Mouse (Mus musculus): ENCODE measurements around the gene Mia2.

The Mia2 gene

DNA sequence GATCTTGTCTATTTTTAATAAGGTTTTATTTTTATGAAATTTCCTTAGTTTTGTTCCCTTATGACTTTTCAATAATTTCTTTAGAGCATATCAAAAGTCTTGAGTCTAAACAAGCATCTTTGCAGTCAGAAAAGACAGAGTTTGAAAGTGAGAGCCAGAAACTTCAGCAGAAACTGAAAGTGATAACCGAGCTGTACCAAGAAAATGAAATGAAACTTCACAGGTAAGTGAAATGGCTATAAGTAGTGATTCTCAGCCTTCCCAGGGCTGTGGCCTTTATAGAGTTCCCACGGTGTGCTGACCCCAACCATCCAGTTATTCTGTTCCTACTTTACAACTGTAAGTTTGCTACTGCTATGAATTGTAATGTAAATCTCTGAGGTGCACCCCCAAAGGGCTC, 67.2 kb downstream of the Mia2 start:
- DNase-seq (ENCODE audit: low spot score in 2 of 2), result no peak

DNA sequence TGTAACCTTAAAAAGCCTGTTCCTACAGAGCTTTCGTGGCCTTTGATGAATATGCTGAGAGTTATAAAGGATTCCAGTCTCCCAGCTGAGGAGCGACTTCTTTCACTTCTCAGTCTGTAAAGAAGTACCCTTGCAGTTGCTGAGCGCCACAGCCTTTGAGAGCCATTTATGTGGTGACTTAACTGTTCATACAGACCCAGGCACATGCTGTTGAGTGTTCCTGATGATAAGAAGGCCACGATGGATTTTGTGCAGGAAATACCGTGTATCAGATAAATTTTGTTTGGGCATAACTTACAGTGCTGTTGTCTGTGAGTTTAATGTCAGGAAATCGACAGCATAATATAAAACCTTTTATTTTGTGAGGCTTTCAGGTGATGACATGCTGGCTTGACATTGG, 68.9 kb downstream of the Mia2 start:
- no peak for DNase-seq (ENCODE audit: low spot score in 2 of 2)

DNA sequence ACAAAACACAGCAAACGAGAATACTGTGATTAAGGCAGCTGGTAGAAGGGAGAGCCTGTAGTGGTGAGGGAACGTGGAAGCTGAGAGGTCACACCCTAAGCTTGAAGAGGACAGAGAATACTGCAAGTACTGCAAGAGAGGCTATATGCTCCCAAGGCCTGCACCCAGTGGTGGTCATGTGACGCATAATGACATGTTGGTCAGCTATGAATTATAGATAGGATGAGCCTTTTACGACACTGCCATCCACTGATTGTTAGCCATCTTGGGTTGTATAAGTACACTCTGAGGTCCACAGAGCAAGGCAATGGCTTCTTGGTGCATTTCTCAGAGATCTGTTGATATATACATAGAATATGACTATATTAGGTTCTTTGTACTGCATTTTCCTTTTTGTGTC, 71.0 kb downstream of the Mia2 start:
- no peak for DNase-seq (ENCODE audit: low spot score in 2 of 2)

GRCm38 (mm10) chr12:59169935-59170334, 74.3 kb downstream of the Mia2 start:
- DNase-seq (ENCODE audit: low spot score in 2 of 2), result no peak

GRCm38 (mm10) chr12:59177814-59178213, 82.2 kb downstream of the Mia2 start:
- no peak for DNase-seq (ENCODE audit: low spot score in 2 of 2)

GRCm38 (mm10) chr12:59188086-59188682, 92.6 kb downstream of the Mia2 start:
- DNase-seq (ENCODE audit: low spot score in 2 of 2), result no peak

GRCm38 (mm10) chr12:59193637-59194036, 98.0 kb downstream of the Mia2 start:
- no peak for DNase-seq (ENCODE audit: low spot score in 2 of 2)

DNA sequence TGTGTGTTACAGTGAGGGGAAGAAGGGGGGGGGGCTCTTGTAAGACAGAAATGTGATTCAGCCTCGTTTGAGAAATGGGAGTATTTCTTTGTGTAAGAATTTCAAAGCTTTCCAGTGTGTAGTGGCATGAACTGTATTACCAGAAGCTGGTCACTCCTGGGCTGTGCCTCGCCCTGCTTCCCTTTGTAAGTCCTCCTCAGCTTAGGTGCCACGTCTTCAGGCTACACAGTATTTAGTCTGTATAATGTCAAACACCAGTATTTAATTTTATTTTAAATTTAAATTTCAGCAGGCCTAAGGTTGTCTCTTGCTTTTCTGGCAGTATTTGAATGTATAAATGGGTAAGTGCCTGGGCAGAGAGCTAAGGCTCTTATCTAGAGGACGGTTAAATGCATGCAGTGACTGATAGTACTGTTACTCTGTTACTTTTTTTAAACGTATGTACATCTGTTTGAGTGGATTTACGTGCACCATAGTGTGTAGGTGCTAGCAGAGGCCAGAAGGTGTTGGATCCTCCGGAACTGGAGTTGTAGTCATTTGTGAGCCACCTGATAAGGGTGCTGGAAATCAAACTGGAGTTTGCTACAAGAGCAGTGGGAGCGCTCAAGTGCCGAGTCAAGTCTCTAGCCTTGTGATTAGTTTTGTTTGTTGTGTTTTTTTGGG, 98.9 kb downstream of the Mia2 start:
- no peak for DNase-seq (ENCODE audit: low spot score in 2 of 2)

DNA sequence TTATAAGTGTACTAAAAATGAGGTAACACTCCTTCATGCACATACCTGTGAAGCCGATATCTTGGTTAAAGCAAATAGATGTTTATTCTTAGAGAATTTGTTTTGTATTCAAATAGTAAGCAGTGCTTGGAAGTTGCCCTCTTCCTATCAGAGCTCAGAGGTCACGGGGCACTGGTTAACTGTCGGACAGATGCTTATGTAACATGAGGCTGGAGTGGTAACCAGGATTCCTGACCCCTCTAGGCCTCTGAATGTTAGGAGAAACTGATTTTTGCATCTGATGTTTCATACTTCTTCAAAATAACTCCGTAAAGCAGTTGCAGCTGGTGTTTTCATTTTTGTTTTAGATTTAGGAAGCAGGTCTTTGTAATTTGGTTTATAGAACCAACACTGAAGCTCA, 99.5 kb downstream of the Mia2 start:
- no peak for DNase-seq (ENCODE audit: low spot score in 2 of 2)

- DNase-seq (ENCODE audit: low spot score in 2 of 2), result no peak
Observed at GRCm38 (mm10) chr12:59195941-59196340, 100.3 kb downstream of the Mia2 start.

DNA sequence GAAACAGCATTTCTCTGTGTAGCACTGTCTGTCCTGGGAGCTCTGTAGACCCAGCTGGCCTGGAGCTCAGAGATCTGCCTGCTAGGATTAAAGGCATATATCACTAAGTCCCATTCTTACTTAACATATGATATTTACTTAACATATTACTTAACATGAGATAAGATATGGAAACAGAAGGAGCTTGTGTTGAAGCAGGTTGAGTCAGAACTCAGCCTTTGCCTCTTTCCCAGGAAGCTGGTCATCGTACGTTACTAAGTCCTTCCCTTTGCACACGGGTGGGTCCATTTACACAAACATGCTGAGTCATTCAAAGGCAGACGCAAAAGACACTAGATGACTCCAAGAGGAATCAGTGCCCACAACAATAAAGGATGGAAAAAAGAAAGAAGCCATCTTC, 103.2 kb downstream of the Mia2 start:
- no peak for DNase-seq (ENCODE audit: low spot score in 2 of 2)

DNA sequence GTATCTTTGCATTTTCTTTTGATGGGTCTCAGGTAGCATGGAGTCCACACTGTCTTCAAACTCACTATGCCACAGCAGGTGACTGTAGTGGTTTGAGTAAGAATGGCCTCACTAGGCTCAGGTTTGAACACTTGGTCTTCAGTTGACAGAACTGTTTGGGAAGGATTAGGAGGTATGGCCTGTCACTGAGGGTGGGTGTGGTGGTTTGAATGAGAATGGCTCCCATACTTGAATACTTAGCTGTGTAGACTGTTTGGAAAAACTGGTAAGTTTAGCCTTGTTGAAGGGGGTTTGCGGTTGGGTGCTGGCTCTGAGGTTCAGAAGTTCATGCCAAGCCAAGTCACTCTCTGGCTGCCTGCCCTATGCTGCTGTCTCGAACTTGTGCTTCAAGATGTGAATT, 103.8 kb downstream of the Mia2 start:
- DNase-seq (ENCODE audit: low spot score in 2 of 2), result no peak

DNA sequence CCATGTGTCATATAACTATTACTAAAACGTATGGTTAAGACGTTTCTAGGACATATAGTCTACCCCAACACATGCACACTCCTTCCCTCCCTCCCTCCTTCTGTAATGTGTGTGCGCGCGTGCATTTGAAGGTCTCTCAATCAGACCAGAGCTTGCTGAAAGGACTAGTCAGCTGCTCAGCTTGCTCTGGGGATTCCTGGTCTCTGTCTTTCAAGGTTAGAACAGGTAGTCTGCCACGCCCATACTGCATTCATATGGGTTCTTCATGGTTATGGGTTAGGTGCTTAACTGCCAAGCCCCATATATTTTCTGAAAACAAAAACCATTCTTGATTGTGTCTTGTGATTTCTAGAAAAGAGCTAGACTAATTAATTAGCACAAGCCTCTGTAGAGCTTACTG, 110.0 kb downstream of the Mia2 start:
- DNase-seq (ENCODE audit: low spot score in 2 of 2), result no peak

DNA sequence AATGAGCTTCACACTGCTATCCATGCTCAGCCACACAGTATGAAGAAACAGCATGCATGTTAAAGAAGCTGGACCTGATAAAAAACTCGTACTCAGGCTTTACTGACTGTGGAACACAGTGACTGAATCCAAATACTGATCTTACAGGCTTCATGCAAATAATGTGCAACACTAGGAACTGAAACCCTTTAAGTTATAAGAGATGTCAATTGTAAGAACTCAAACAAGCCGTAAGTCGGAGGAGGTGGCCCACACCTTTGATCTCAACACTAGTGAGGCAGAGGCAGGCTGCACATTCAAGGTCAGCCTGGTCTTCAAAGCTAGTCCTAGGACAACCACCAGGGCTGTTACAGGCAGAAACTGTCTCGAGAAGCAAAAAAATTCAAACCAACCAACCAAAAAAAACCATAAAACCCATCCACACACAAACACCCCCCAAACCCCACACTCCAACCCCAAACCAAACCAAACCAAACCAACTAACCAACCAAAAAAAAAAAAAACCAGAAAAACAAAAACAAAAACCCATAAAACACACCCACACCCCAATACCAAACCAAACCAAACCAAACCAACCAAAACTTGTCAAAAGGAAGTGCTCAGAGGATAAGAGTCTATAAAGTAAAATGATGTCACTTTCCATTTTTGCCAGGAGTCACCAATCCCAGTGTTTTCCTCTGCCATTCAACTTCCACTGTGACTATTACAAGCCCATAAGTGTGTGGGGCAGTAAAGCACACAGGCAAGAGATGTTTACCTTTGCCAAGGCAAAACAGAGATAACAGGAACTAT, 110.8 kb downstream of the Mia2 start:
- no peak for DNase-seq (ENCODE audit: low spot score in 2 of 2)

DNA sequence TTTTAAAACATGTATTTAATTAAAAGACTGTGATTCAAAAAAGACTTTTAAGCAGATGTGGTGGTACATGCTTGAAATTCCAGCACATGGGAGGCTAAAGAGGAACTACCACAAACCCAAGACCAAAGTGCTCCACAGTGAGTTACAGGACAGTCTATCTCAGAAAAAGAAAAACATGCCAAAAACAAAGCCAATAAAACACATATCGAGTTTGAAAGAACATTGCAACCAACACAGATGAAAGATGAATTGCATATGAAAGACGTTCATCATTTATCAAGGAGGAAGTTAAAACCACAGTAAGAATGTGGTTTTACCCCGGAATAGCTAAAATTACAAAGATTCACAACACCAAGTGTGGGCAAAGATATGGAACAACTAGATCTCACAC, 111.4 kb downstream of the Mia2 start:
- DNase-seq (ENCODE audit: low spot score in 2 of 2), result no peak

DNA sequence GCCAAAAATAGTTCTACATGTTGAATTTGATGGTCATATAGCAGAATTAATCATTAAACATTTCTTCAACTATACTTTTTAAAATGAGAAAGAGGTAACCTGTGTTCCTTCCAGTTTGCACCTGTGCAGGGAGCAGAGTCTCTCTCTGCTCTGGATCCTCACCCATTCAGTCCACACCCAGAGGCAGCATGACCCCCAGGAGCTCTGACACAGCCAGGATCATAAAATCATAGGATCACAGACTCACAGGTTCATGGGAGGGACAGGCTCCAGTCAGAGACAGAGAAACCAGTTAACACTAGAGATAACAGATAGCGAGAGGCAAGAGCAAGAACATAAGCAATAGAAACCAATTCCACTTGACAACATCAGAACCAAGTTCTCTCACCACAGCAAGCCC, 112.2 kb downstream of the Mia2 start:
- no peak for DNase-seq (ENCODE audit: low spot score in 2 of 2)

DNA sequence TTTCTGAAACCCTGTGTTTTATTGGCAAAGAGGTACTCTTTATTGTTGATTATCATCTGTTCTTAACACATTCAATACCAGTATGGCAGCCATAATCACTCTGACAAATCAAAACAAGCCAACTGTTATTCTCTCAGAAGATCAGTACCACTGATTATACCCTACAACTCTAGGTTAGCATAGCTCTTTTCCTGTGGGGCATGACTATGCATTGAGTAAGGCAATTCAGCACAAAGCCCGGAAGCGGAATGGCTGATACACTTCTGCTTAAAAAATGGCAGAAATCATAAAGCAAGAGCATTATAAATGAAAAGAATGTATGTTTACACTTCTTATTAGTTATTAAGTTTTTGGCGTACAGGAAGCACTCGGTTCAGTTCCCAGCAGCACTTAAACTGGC, 120.6 kb downstream of the Mia2 start:
- DNase-seq (ENCODE audit: low spot score in 2 of 2), result no peak

DNA sequence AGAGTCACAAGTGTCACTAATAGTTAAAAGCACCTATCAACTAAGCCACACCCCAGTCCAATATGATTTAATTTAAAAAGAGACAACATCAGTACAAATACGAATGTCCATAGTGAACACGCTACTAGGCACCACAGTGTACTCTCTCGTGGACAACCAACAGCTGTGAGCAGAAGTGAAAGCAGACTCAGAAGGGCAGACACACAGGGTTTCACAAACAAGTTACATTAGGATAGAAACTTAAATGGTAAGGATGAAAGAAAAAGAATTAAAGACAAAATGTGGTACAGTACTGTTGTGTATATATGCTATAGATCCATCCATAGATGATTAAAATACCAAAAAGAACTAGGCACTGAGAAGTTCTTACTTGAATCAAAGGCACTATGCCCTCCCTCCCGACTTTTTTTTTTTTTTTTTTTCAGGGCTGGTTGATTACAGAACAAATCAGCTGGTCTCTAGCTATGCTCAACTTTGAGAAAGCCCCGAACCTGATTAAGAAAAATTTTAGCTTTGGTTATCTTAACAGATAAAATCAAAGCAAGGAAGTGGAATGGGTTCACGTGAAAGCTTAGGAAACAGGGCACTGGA, 121.2 kb downstream of the Mia2 start:
- DNase-seq (ENCODE audit: low spot score in 2 of 2), result no peak

GRCm38 (mm10) chr12:59217331-59217730, 121.7 kb downstream of the Mia2 start:
- no peak for DNase-seq (ENCODE audit: low spot score in 2 of 2)

- DNase-seq (ENCODE audit: low spot score in 2 of 2), result peak; percentile 27 to 39
Observed at GRCm38 (mm10) chr12:59218640-59219321, 123.2 kb downstream of the Mia2 start.

DNA sequence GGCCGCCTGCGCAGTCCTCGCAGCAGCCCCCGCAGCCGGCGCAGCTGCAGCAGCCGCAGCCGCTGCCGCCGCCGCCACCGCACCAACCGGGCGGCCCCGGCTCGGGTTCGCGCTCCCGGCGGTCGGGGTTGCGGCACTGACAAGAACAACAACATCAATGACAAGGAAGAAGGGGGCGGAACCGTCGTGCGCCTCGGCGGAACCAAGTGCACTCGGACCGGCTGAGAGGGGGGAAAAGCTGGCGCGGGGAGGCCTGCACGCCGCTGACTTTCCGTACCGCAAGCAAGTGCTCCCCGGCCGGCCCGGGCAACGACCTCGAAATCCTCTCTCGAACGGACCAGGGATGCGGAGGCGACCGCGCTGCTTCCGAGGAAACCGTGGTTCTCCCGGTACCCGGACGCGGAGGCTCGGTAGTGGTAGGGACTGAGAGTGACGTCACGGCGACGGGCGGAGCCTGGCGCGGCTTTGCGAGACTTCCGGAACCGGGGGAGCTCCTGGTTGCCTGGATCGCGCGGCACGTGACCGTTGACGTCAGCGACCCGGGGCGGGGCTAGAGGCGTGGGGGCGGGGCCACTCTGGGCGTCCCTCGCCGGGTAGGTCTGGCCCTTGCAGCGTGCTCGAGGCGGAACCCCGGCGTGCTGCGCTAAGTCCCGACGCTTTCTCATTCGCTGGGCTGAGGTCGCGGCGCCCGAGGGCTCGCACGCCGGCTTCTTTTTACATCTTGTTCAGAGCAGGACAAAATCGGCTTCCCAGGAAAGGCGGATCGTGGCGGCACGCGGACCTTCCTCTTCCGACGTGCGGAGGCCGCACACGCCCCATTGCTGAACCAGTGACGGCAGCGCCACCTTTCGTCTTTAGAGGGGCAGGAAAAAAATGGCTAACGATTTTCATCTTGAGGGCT, 124.0 kb downstream of the Mia2 start, which contains the start of gene Fbxo33:
Gene Fbxo33, minus strand, starts transcription at position 401 of the 901 bp plus-strand sequence.
- DNase-seq (ENCODE audit: low spot score in 2 of 2), result peak; percentile 93 to 96
